Mouse (Mus musculus) forelimb bud, embryonic 11.5 days (tissue): ENCODE measurements around the gene Mogat2.
A peak's percentile ranks its signal among the peaks of the same experiment; 100 is the strongest.

Experiments
- DNase-seq: peaks from one replicate; pipeline ENCODE4 v3.0.0-alpha.2; 2012; ENCODE audit warnings: low read depth, low spot score

Mogat2 gene

DNA sequence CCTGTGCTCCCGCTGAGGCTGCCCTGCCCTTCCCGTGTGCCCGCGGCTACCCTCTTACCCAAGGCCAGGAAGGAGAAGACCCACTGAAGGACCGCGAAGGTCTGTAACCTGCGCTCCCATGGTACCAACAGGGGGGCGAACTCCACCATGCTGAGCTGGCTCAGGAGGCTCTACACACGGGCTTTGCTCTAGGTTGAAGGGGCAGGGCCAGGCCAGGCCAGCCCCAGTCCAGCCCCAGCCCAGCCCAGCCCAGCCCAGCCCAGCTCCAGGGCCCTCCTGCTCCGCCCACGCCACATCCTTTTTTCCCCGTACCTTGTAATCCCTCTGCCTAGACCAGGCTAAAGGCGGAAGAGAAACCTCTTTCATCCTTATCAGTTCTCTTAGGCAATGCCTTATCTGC is at the start of gene Mogat2:
TSS of gene Mogat2 (minus strand) at position 203 of the 400 bp plus-strand sequence.
- DNase-seq, result no peak

DNA sequence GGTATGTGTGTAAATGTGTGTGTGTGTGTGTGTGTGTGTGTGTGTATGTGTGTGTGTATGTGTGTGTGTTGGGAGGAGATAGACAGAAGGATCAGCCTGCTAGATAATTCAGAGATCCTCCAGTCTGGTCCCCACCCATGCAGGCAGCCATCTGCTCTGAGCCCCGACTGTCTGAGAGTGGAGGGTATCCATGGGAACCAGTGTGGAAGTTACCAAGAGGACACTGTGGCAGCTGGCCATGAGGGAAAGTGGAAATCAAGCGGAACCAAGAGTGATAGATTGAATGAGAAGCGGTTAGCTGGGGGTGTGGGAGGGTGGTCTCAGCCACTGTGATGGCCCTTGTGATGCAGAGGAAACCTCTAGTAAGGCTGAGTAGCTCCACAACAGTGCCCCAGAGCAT is 48.9 kb upstream of the Mogat2 start:
- no peak for DNase-seq

DNA sequence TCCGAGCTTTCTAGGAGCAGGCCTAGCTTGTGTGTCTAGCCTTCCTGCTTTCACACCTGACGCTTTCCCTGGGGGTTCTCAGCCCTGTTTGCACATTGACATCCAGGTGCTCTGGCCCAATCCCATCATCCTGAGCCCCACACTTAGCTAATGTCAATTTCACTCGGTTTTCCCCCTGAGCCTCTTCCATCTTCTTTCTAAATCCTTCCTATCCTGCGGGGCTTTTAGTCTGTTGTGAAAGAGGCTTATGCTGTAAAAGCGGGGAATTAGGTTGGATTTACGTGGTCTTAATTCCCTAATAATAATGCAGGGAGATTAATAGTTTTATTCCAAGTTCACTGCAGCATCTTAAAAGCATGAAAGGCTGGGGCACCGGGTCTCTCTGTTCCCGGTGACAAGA is 41.2 kb upstream of the Mogat2 start:
- DNase-seq, result no peak

DNA sequence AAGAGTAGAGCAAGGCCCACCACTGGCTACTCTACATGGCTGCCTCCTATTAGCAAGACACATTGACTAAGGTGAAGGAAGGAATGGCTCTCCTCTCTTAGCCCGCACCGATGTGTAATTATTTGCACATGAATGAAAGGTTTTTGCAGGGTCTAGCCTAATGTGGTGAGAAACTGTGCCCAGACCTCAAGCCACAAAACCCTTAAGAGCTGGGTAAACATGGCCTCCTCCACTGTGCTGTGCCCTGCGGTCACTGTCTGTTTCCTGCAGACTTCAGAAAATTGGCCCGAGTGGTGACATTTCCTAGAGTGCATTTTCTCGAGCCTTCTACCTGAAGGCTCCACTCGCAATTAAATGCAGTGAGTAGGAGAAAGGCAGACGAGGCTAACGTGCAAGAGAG is 39.9 kb upstream of the Mogat2 start:
- no peak for DNase-seq

DNA sequence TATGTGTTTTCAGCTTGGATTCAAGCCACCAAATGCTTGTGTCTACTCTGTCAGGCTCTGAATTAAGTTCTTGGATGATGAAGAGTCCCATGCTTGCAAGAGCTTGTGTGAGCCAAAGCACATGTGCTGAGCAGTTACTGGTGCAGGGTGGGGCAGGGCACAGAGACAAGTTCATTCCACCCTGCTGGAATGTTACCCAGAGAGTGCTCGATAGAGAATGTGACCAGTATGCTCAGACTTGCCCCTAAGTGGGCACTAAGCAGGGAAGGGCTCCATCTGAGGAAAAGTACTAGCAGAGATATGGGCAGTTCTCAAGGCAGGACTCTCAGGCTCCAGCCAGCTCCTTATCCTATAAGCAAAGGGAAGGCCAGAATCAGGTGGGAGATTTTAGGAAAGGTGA is 38.3 kb upstream of the Mogat2 start:
- no peak for DNase-seq

DNA sequence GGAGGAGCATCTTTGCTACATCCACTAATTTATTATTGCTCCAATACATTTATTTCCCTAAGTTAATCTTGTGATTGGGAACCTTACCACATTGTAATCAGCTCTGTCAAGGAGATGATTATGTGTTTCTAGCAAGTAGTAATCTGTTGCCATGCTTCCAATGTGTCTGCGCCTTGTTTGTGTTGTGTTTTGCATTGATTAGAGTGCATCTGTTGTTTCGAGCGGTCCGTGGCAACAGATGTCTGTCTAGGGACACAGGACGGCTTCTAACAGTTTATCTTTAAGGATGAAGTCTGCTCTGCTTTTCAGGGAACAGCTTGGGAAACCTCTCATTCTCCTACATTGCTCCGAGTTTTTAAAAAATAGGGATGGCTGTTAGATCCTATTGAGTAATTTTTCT is 36.7 kb upstream of the Mogat2 start:
- DNase-seq, result no peak

DNA sequence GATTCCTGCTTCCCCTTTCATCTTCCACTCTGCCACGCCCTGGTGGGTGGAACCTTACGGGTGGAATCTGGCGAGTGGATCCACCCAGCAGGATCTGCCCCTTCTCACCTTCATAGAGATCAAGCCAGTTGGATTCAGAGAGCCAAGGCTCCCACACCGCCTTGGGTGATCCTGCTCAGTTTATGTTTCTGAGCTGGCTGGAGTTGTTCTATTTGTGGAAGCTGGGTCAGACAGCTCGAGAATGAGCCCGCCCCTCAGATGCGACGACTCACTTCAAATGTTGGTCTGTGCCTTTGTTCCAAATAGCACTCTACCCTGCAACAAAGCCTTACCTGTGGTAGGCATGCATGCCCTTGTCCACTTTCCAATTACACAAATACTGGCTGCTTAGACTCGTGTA is 33.2 kb upstream of the Mogat2 start:
- DNase-seq, result no peak

DNA sequence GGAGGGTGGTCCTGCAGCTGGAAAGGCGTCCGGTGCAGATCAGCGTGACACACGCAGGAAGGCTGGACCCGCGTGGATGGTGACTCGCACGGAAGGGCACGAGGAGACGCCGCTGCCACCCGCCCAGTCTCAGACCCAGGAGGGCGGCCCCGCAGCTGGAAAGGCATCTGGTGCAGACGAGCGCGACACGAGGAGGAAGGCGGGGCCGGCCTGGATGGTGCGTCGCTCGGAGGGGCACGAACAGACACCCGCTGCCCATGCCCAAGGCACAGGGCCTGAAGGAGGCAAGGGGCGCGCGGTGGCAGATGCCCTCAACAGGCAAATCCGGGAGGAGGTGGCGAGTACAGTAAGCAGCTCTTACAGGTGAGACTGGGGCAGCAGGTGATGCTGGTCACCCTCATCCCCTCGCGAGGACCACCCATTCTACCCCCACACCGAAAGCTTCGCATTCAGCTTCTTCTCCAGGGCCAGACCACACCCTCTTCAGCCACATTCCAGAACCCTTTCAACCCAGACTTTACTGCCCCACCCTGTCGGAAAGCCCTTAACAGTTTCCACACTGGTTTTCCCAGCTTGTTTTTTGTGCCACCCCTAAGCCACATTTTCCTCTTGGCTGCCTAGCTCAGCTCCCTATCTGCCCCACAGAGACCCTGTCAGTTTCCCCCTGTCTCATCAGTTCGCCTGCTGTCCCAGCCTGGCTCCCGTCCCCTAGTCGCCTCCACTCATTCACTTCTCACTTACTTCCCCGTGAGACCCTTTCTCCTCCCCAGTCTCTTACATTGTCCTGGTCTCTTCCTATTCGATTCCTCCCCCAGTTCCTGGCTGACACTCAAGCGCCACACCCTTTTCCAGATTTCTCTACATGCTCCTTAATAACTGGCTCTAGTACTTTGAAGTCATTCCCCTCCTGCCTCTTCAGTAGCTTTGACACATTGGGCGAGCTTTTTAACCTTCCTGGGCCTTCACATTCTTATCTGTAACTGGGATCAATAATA is 30.8 kb upstream of the Mogat2 start:
- DNase-seq, result no peak

DNA sequence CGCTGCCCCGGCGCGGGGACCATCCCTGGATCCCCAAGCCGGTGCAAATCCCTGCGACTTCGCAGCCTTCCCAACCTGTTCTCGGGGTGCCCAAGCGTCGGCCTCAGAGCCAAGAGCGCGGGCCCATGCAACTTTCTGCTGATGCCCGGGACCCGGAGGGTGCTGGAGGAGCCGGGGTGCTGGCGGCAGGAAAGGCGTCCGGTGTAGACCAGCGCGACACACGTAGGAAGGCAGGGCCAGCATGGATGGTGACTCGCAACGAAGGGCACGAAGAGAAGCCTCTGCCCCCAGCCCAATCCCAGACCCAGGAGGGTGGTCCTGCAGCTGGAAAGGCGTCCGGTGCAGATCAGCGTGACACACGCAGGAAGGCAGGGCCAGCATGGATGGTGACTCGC is 30.1 kb upstream of the Mogat2 start:
- DNase-seq, result no peak

DNA sequence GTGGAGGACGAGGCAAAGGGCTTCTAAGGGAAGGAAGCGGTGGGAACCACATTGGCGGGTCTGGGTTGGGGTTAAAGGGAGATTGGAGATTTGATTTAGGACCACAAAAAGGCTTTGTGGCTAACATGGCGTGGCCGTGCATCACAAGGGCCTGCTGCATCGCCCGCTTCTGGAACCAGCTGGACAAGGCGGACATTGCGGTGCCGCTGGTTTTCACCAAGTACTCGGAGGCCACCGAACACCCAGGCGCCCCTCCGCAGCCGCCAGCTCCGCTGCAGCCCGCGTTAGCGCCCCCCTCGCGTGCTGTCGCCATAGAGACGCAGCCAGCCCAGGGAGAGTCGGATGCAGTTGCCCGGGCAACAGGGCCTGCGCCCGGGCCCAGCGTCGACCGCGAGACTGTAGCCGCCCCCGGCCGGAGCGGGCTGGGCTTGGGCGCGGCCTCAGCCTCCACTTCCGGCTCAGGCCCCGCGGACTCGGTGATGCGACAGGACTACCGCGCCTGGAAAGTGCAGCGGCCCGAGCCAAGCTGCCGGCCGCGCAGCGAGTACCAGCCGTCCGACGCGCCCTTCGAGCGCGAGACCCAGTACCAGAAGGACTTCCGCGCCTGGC is 29.6 kb upstream of the Mogat2 start:
- peak; percentile 80 for DNase-seq

DNA sequence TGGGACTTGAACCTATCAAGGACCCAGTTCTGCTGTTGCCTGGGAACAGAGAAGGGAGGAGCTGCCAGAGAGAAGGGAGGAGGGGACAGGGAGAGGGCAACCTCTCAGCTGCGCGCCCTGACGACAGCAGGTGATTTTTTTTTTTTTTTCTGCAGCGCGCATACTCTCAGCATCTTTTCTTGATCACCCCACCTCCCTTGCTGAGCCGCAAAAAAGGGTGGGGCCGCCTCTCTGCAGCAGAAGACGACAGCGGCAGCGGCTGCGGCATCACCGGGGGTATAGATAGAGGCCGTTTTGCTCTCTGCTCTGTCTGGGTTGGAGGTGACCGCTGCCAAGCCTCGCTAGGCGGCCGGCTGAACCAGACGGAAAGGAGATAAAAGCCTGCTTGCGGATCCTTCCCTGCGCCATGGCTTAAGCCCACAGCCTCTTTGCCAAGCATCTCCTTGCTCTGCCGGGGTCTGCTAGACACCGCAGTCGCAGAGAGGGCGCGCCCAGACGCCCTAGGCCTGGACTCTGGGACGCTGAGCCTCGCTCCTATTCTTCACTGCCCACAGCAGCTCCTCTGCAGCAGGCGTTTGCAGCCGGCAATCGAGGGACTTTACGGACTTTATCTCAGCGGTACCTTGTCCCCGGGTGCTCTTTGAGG is 29.0 kb upstream of the Mogat2 start, which contains the start of gene Map6:
TSS of gene Map6 (plus strand) at position 197 of the 646 bp plus-strand sequence.
- DNase-seq, result peak; percentile 31

DNA sequence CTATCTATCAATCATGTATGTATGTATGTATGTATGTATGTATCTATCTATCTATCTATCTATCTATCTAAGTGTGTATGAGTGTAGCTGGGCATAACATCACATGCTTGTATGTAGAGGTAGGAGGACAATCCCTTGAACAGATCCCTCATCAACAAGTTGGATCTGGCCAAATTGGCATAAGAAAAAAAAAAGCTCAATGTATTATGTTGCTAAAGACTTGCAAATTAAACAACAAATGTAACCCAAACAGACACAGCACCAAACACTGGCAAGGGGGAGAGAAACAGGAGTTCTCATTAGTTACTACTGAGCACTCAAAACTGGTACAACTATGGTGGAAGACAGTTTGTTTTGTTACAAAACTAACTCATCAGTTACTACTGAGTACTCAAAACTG is 26.2 kb upstream of the Mogat2 start:
- DNase-seq, result no peak

DNA sequence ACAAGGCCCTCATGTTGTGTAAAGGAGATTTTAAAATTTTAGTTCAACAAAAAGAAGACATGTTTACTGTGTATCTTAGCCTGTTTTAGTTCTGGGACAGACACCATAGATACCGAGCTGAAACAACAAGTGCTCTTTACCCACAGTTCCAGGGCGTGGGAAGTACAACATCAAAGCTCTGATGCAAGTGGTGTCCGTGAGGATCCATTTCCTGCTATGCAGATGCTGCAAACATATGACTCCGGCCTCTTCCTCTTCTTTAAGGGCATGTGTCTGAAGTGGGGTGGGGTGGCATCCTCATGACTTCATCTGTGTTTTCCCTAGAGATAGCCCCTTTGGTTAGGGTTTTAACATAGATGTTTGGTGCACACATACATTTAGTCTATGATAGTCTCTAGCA is 25.1 kb upstream of the Mogat2 start:
- DNase-seq, result no peak

DNA sequence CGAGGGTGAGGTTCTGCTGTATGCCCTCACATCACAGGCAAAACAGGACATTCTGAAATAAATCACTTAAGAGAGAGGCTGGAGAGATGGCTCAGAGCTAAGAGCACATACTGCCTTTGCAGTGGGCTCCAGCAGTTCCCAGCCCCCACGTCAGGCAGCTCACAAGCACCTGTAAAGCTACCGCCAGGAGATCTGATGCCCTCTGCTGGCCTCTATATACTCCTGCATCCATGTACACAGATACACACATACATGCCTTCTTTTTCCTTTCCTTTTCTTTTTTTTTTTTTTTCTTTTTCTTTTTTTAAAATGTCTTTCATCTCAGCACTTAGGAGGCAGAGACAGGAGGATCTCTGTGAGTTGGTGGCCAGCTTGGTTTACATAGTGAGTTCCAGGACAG is 23.5 kb upstream of the Mogat2 start:
- no peak for DNase-seq

DNA sequence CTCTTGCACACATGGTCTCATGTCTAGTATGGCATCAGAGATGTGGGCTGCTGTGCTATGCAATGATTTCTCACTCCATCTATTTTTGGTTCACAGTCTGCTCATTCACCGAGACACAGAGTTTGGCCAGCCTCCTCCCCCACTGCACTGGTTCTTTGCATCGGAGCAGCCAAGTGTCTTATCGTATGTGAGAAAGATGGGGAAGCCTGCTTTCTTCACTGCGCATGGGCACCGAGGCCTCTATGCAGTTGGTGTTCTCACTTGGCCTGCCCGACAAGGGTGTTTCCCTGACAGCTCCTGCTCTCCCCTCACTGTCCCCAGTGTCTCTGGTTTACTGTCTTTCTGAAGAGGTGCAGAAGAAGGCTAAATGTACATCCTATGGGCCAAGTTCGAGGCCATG is 16.6 kb upstream of the Mogat2 start:
- DNase-seq, result no peak

DNA sequence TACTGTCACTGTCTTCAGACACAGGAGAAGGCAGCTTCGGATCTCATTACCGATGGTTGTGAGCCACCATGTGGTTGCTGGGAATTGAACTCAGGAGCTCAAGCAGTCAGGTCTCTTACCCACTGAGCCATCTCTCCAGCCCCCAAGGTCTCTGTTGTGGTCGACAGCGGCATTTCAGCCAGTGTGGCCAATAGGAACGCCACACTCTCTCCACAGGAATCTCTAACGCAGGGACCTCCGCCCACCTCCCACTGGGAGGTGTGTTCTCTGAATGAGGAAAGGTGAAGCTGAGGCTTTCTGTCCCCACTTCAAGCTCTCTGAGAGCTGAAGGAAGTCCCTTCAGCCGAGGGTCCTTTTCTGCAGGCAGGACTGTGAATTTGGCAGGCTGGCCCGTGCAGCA is 12.0 kb upstream of the Mogat2 start:
- DNase-seq, result no peak

DNA sequence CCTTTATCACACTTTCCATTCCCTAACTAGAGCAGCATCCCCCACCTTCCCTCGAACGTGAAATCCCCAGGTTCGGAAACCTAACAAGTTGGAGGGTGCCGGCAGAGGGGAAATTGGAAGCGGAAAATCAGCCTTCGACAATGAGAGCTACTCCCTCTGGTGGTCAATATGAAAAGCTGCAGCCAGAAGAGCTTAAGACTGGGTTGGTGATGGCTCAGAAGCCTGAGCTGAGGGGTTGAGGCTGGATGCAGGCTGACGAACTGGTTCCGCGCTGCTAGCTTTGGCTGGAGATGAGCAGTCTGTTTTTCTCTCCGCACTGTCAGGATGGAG is 11.1 kb upstream of the Mogat2 start:
- DNase-seq, result peak; percentile 85

DNA sequence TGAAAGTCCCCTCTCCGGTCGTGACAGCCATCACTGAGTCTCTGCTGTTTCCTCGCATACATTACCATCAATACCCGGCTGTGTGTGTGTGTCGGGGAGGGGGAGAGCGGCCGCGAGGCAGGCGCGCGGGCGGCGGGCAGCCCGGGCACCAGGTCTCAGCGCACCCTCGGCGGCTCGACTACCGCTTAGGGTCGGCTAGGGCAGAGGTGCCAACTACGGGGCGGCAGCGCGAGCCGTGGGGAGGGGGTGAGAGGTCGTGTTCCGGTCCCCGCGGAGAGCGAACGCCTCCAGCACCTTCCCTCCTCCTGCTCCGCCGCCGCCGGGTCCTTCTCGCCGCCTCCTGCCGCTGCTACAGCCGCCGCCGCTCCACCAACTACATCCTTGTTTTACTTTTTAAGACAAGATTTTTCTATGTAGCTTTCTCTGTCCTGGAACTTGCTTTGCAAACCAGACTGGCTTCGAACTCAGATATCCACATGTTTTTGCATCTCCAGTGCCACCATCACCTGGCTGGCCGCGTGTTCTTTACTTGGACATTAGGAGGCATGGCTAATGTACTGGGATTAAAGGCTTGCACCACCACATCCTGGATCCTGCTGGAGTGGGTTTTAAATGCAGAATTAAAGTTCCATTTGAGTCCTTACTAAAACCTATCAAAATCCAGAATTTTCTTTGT is 10.6 kb upstream of the Mogat2 start:
- no peak for DNase-seq

DNA sequence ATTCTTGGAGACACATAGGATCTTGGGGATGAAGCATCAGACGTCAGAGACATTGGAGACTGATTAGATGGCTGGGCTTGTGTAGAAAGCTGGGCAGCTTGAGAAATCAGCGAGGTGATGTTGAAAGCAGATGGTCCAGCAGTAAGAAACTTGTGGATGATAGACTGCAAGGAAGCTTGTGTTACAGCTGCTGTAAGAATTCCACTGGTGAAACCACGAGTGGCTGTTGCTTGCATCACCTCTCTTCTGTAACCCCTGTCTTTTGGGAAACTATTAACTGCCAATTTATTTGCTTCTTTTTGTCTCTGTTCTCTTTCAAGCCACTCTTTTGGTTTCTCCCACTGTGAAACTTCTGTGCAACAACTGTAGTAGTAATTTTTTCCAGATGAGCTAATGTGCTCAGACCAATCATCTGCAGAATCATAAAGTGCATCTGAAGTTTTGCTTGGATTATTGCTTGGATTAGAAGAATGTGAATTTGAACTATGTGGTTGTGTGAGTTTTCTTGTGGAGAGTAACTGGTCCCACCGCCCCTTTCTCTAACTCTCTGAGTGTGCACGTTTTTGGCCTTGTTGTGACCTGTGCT is 9.8 kb upstream of the Mogat2 start:
- DNase-seq, result no peak

DNA sequence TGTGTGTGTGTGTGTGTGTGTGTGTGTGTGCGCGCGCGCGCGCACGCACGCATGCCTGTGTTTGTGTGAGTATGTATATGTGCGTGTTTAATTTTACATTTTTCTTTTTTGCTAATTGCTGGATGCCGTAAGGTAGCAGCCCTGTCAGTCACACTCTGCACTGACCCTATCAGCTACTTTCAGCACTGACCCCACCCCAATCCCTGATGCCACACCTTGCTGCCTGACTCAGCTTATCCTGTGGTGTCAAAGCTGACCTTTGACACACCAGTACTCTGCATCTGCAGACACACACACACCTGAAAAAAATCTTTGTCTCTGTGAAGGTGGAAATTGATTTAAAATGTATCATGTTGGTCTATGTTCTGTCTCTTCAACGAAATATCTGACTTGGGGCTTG is 3.7 kb upstream of the Mogat2 start:
- no peak for DNase-seq

DNA sequence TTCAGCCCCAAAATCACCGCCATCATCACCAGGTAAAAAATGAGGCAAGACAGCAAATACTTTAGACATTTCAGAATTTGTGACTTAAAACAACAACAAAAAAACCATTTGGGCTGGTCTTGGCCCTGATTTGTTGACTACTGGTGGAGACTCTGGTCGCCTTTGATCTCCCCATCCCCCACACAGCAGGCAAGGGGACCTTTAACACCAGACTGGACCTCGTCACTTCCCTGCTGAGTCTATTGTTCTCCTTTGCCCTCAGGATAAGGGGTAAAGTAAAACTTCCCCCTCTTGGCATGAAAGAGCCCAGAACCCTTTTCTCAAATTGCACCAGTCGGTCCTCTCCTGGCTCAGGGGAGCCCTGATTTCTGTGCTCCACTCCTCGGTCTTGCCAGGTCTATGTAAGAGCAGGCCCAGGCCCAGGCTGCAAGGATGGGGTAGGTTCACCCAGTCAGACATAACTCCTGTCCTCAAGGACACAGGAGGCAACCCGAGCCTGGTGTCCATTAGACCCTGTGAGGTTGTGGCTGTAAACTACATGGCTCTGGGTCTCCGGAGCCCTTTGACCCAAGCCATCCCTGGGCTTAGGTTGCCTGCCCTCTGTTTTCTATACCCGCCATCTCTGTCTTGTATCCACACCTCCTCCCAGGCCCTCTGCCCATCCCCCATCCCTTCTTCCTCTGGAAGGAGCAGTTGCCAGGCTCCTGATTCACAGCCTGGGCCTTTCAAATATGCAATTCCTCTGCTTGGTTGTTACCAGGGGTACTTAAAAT is 1.3 kb downstream of the Mogat2 start:
- peak; percentile 40 for DNase-seq
